Mouse (Mus musculus) small intestine, adult 2 months (tissue): Measurements from ENCODE around the gene Rnf216. TPM values are rescaled to one million over a fixed set of nuclear protein-coding genes. Genes with fewer than 3 reads are reported as not detected.

Experiments used
- H3K27ac ChIP-seq: fragments of 200-500 bp; 2 replicates; pipeline ENCODE4 v1.5.1; 2012; ENCODE audit warnings: low read depth, low read length, control low read depth, inconsistent platforms; ENCODE audit not compliant: insufficient read depth
- H3K27me3 ChIP-seq: fragments of 200-500 bp; 2 replicates; pipeline ENCODE4 v1.6.1; 2012; ENCODE audit warnings: mild to moderate bottlenecking, moderate library complexity, low read length, inconsistent platforms; ENCODE audit not compliant: control insufficient read depth, insufficient read depth
- H3K36me3 ChIP-seq: fragments of 200-500 bp; 2 replicates; pipeline ENCODE4 v1.6.1; 2012; ENCODE audit warnings: mild to moderate bottlenecking, low read length, control low read depth, inconsistent platforms; ENCODE audit not compliant: control insufficient read depth, insufficient read depth
- H3K4me1 ChIP-seq: fragments of 200-500 bp; 2 replicates; pipeline ENCODE4 v1.6.1; 2012; ENCODE audit warnings: low read length, inconsistent platforms, mixed read lengths; ENCODE audit not compliant: control insufficient read depth, insufficient read depth, insufficient read length
- H3K4me3 ChIP-seq: fragments of 200-500 bp; 2 replicates; pipeline ENCODE4 v1.5.1; 2012; ENCODE audit warnings: low read depth, mild to moderate bottlenecking, control low read depth, inconsistent platforms, low read length, moderate library complexity
- CTCF ChIP-seq: fragments of 200-500 bp; IDR thresholded peaks from 2 replicates; pipeline ENCODE4 v1.5.1; 2012; ENCODE audit warnings: low read depth, mild to moderate bottlenecking, control low read depth, inconsistent platforms, low read length, moderate library complexity, mixed read lengths; ENCODE audit not compliant: insufficient replicate concordance, insufficient read length; ENCODE audit errors: extremely low read depth
- POLR2A ChIP-seq: fragments of 200-500 bp; IDR thresholded peaks from 2 replicates; pipeline ENCODE4 v1.6.1; 2012; ENCODE audit warnings: low read depth, mild to moderate bottlenecking, control low read depth, inconsistent platforms, low read length, moderate library complexity
- WGBS: fragments of 180-500 bp; shearing (Covaris S2); methylation state at CpG from one replicate; pipeline ENCODE4 v1.1.7; 2018; 5-methylcytosine and 5-hydroxymethylcytosine counted together
- polyA plus RNA-seq: library from polyadenylated mRNA; depleted of rRNA; stranded (reverse); fragments of >200 nt; gene quantifications from 2 replicates; pipeline ENCODE4 v1.2.3, GENCODE M21; 2012

Gene Rnf216
- polyA plus RNA-seq, 1 experiment: 24.3 TPM

DNA sequence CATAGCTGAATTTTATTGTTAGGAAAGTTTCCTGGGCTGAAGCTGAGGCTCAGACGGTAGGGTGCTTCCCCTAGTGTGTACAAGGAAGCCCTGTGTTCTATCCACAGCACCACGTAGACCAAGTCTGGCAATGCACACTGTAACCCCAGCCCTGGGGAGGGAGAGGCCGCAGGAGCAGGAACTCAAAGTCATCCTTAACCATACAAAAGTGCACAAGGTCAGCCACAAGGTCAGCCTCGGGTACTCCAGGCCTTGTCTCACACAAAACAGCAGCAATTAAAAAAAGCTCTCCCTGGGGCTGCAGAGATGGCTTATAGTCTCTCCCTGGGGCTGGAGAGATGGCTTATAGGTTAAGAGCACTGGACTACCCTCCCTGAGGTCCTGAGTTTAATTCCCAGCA lies 14.1 kb upstream of the Rnf216 start:
- H3K27ac ChIP-seq: no peak overlapping the region
- H3K4me1 ChIP-seq: no peaks in the 10 kb centered on the region
- no peaks in the 10 kb centered on the region for H3K36me3 ChIP-seq
- TF ChIP-seq CTCF (no peak), POLR2A (no peak)
- no peak overlapping the region for H3K4me3 ChIP-seq
- 0 out of 2 replicates have a peak, but pooled peaks cover 3% of the 10 kb centered on the region for H3K27me3 ChIP-seq
- WGBS: 57% methylated on average over 4 of the region's 4 CpGs

DNA sequence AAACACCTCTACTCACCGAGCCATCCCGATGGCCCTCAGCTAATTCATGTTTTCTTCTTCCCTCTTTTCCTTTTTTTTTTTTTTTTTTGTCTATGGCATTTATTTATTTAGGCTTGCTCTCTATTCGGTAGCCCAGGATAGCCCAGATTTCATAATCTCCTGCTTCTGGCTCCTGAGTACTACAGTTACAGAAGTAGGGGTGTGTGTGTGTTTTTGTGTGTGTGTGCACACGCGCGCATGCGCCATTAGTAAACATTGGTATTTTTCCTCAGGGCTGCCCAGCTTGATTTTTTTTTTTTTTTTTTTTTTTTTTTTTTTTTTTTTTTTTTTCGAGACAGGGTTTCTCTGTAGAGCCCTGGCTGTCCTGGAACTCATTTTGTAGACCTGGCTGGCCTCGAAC lies 13.3 kb upstream of the Rnf216 start:
- no peak overlapping the region for H3K4me3 ChIP-seq
- no peaks in the 10 kb centered on the region for H3K36me3 ChIP-seq
- no peaks in the 10 kb centered on the region for H3K4me1 ChIP-seq
- 87% methylated on average over 9 of the region's 9 CpGs for WGBS
- H3K27ac ChIP-seq: no peak overlapping the region
- 0 out of 2 replicates have a peak, but pooled peaks cover 3% of the 10 kb centered on the region for H3K27me3 ChIP-seq
- TF ChIP-seq POLR2A: no peak
- no peak for TF ChIP-seq CTCF

DNA sequence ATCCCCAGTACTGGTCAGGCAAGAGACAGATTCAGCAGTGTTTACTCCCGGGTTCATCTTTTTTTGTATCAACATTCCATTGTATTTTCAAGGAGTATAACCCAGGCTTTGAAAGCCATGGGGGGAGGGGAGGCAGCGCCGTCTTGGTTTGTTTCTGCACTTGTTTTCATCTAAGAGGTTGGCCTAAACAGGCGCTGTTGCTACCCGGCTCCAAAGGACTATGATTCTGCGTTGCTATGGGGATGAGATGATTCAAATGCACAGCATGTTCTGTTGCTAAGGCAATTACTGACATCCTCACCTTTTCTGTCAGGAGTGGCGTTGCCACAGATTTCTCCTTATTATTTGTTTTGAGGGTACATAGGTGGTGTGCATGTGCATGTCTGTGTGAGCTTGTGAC lies 12.8 kb upstream of the Rnf216 start:
- Histone ChIP-seq H3K27me3 (0 out of 2 replicates have a peak, but pooled peaks cover 3% of the 10 kb centered on the region), H3K36me3 (no peaks in the 10 kb centered on the region), H3K4me3 (no peak overlapping the region), H3K27ac (no peak overlapping the region), H3K4me1 (no peaks in the 10 kb centered on the region)
- 65% methylated on average over 7 of the region's 7 CpGs for WGBS
- TF ChIP-seq POLR2A (no peak), CTCF (no peak)

DNA sequence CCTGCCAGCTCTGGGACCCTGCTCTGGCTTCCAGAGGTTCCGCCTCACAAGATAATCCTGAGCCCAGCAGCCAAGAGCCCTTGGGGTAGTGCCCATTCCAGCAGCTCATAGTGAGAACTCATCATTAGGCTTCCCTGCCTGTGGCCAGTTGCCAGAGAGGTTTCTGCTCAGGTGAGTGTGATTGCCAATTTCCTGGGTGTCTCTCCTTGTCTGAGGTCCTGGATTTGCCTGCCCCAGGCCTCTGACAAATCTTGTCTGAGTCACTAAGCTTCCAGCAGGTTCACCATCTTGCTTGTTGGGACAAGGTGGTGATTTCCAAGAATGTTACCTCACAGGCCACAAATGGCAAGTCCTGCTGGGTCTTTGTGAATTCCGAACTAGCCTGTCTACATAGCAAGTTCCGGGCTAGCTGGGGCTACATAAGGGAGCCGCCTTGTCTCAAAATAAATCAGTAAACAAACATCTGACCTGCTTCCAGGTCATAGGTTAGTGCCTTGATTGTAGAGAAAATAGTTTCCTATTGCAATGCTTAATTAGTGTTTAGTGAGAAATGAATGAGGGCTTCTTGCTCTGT lies 12.1 kb upstream of the Rnf216 start:
- Histone ChIP-seq H3K27me3 (no peaks in the 10 kb centered on the region), H3K27ac (no peak overlapping the region), H3K4me1 (no peaks in the 10 kb centered on the region), H3K36me3 (no peaks in the 10 kb centered on the region), H3K4me3 (no peak overlapping the region)
- WGBS: 84% methylated on average over 4 of the region's 4 CpGs
- TF ChIP-seq POLR2A: no peak
- TF ChIP-seq CTCF: no peak

DNA sequence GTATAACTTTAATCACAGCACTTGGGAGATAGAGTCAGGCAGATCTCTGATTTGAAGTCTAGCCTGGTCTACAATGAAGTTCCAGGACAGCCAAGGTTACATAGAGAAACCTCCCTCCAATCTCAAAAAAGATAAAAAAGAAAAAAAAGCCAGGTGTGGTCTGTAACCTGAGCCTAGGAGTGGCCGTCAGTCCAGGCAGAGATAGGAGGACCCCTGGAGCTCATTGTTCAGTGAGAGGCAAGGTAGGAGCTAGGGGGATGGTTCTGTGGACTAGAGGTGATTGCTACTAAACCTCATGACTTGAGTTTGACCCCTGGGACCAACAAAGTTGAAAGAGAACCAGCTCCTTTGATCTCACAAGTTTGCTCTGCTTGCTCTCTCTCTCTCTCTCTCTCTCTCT lies 9.9 kb upstream of the Rnf216 start:
- TF ChIP-seq POLR2A (no peak), CTCF (no peak)

DNA sequence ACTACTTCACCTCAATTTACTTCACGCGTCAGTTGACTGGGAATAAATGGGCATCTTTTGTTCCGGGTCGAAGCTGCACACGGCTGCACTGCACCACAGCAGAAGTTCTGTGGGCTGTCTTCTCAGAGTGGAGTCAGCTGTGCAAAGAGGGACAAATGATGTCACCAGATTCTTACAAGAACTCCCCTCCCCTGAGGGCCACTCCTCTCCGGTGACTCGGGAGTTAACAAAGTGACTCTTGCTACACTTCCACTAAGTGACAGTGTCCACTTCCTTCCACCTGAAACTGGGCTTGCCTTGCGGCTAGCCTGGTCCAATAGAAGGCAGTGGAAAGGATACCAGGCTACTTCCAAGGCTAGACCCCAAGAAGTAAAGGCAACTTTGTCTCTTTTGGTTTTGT lies 9.3 kb upstream of the Rnf216 start:
- Histone ChIP-seq H3K36me3 (no peaks in the 10 kb centered on the region), H3K4me1 (no peaks in the 10 kb centered on the region), H3K4me3 (no peak overlapping the region), H3K27ac (no peak overlapping the region), H3K27me3 (no peaks in the 10 kb centered on the region)
- 74% methylated on average over 8 of the region's 8 CpGs for WGBS
- TF ChIP-seq CTCF (no peak), POLR2A (no peak)

More for the DNA sequence above, 9.9 kb upstream of the Rnf216 start:
- no peak overlapping the region for H3K27ac ChIP-seq
- no peak overlapping the region for H3K4me3 ChIP-seq
- H3K4me1 ChIP-seq: no peaks in the 10 kb centered on the region
- H3K36me3 ChIP-seq: no peaks in the 10 kb centered on the region
- WGBS: 37% methylated on average over 1 of the region's 1 CpGs
- H3K27me3 ChIP-seq: no peaks in the 10 kb centered on the region

DNA sequence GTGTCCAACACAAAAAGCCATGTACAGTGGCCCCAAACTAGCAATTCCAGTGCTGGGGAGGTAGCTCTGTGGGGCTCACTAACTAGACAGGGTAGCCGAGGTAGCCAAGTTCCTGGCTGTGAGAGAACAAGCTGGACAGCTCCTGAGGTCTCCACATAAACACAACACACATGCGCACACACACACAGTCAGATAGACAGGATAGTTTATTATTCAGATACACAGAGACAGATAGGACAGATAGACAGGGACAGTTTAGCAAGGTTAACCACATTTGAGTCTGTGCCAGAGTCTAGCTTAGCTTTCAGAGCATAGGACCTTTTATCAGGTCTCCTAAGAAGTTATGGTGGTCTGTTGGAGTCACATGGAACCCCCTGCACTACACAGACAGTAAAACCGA lies 6.0 kb downstream of the Rnf216 start:
- no peaks in the 10 kb centered on the region for H3K27me3 ChIP-seq
- peaks cover 10% of the 10 kb centered on the region; the same call in 1 of the 2 replicates for H3K4me1 ChIP-seq
- no peak for TF ChIP-seq CTCF
- TF ChIP-seq POLR2A: no peak
- 81% methylated on average over 3 of the region's 3 CpGs for WGBS
- H3K4me3 ChIP-seq: no peak overlapping the region
- H3K27ac ChIP-seq: no peak overlapping the region
- H3K36me3 ChIP-seq: no peaks in the 10 kb centered on the region
